18 mouse cellular contexts compared by ENCODE assay signal in the genomic region with DNA sequence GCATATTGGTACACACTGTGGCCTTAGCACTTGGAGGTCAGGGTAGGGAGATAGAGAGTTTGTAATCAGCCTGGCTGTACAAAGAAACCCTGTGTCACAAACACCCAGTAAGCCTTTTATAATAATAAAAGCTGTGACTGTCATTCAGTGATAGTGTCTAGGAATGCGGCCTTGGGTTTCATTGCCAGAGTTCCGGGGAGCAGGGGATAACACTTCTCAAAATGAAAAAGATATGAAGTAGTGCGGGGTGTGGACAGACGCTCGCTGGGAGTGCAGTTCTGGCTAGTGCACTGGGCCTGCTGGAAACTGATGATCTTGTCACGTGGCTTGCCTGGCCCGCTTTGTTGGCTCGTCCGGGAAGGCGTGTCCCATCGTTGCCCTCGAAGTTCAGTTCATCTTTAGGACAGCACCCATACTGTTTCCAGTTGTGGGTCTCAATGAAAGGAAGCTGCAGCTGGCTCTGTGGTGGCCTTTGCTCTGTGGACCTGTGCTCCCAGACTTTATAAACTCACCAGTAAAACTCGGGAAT. TPM values are rescaled to one million over a fixed set of nuclear protein-coding genes. Genes with fewer than 3 reads are reported as not detected.
DNase-seq lines count a peak whose midpoint lies in the region; ATAC-seq lines count a peak whose summit lies in the region.
"Had no signal": no experiment of that assay in that cellular context is flagged by ENCODE, and none has a peak within 500 bp of the region (broad histone marks: within the 10 kb centered on the region; RNA-seq: fewer than 3 reads in every experiment).

No protein-coding gene starts in this region.

- no peak overlapping the region for H3K4me2 ChIP-seq in limb, embryonic 12.5 days
- H3K4me2 ChIP-seq in hindbrain, embryonic 13.5 days, result no peak overlapping the region
- H3K4me2 ChIP-seq: forebrain, embryonic 15.5 days; midbrain, embryonic 13.5 days had no signal

- WGBS in limb, embryonic 12.5 days, result 70% methylated on average over 13 of the region's 13 CpGs
- WGBS in limb, embryonic 10.5 days, result 71% methylated on average over 13 of the region's 13 CpGs
- WGBS in hindbrain, embryonic 13.5 days, result 78% methylated on average over 13 of the region's 13 CpGs

- H3K9me3 ChIP-seq in limb, embryonic 12.5 days, result no peaks in the 10 kb centered on the region
- no peaks in the 10 kb centered on the region for H3K9me3 ChIP-seq in limb, embryonic 10.5 days (replicated peaks)
- H3K9me3 ChIP-seq in hindbrain, embryonic 13.5 days, result no peaks in the 10 kb centered on the region
- H3K9me3 ChIP-seq: forebrain, embryonic 15.5 days; midbrain, embryonic 13.5 days had no signal

- H3K4me3 ChIP-seq in limb, embryonic 12.5 days (replicated peaks), result no peak overlapping the region
- no peak overlapping the region for H3K4me3 ChIP-seq in limb, embryonic 10.5 days
- H3K4me3 ChIP-seq in hindbrain, embryonic 13.5 days, result no peak overlapping the region
- H3K4me3 ChIP-seq: forebrain, embryonic 15.5 days; midbrain, embryonic 13.5 days; myocyte had no signal

- no peak for ATAC-seq in limb, embryonic 12.5 days (ENCODE audit: insufficient number of reproducible peaks, insufficient read depth, low FRiP score, low TSS enrichment, low read depth)
- no peak for ATAC-seq in hindbrain, embryonic 13.5 days (ENCODE audit: low FRiP score)
- ATAC-seq: activated CD4-positive, CD25-positive, alpha-beta regulatory T cell, adult 4 months; forebrain, embryonic 15.5 days; hindbrain, postnatal 0 days; midbrain, embryonic 13.5 days had no signal

- intact Hi-C loops in gastrocnemius, postnatal 14 days (cut with DNase I; ENCODE audit: low total_unique reads), result no loop called here
- intact Hi-C loops in heart, postnatal 10 days (cut with DNase I), result no loop called here
- intact Hi-C loops in left cerebral cortex, postnatal 14 days (cut with DNase I), result no loop called here

- no peaks in the 10 kb centered on the region for H3K27me3 ChIP-seq in limb, embryonic 12.5 days
- no peaks in the 10 kb centered on the region for H3K27me3 ChIP-seq in limb, embryonic 10.5 days (ENCODE audit: low read depth, poor library complexity, severe bottlenecking)
- H3K27me3 ChIP-seq in hindbrain, embryonic 13.5 days, result no peaks in the 10 kb centered on the region
- H3K27me3 ChIP-seq: forebrain, embryonic 15.5 days; midbrain, embryonic 13.5 days had no signal

- H3K27ac ChIP-seq in limb, embryonic 12.5 days, result peak overlapping the region; percentile 23; the same call in 1 of the 2 replicates
- no peak overlapping the region for H3K27ac ChIP-seq in limb, embryonic 10.5 days
- no peak overlapping the region for H3K27ac ChIP-seq in hindbrain, embryonic 13.5 days
- H3K27ac ChIP-seq: forebrain, embryonic 15.5 days; hindbrain, postnatal 0 days; midbrain, embryonic 13.5 days had no signal

- H3K9ac ChIP-seq in limb, embryonic 12.5 days (replicated peaks), result no peak overlapping the region
- H3K9ac ChIP-seq in hindbrain, embryonic 13.5 days, result no peak overlapping the region
- H3K9ac ChIP-seq: forebrain, embryonic 15.5 days; midbrain, embryonic 13.5 days had no signal

- H3K4me1 ChIP-seq in limb, embryonic 12.5 days (replicated peaks), result no peaks in the 10 kb centered on the region
- H3K4me1 ChIP-seq in limb, embryonic 10.5 days, result no peaks in the 10 kb centered on the region
- no peaks in the 10 kb centered on the region for H3K4me1 ChIP-seq in hindbrain, embryonic 13.5 days (replicated peaks)
- H3K4me1 ChIP-seq: forebrain, embryonic 15.5 days; midbrain, embryonic 13.5 days had no signal

- peaks cover 35% of the 10 kb centered on the region for H3K36me3 ChIP-seq in limb, embryonic 12.5 days
- peaks cover 35% of the 10 kb centered on the region for H3K36me3 ChIP-seq in limb, embryonic 10.5 days
- H3K36me3 ChIP-seq in hindbrain, embryonic 13.5 days, result peaks cover 35% of the 10 kb centered on the region

- DNase-seq in adrenal gland, adult 2 months, result peak; percentile 42
- DNase-seq in adrenal gland, postnatal 25 days, result no peak
- no peak for DNase-seq in limb, embryonic 10.5 days (ENCODE audit: low spot score)
- peak; percentile 53 for DNase-seq in gastrocnemius, postnatal 14 days
- peak; percentile 42 to 59 for DNase-seq in heart, postnatal 10 days
- DNase-seq in left cerebral cortex, postnatal 14 days (ENCODE audit: low spot score in 2 of 2), result no peak
- DNase-seq: liver; lung, adult 2 months; thymus, postnatal 4 days had no signal

RNA-seq across cellular contexts. Expression of gene Sde2, which starts 19.3 kb away (rescaled TPM):
- 10 to 100 TPM; 19.6 to 21.3 TPM for total RNA-seq in adrenal gland, adult 2 months (2021)
- 3.2 and 4.7 TPM in 2 replicates for polyA plus RNA-seq in adrenal gland, adult 2 months (2012; rRNA removed)
- 21.7 and 26.0 TPM in 2 replicates for total RNA-seq in adrenal gland, postnatal 25 days (2021)
- 47.0 and 47.6 TPM in 2 replicates for polyA plus RNA-seq in limb, embryonic 12.5 days (2016; fragmentation: Nextera tagmentation; extraction: Ambion mirVana)
- 46.7 and 50.8 TPM in 2 replicates for polyA plus RNA-seq in limb, embryonic 10.5 days (2016; fragmentation: Nextera tagmentation; extraction: Ambion mirVana)
- 1 to 10 TPM; 8.4 to 8.5 TPM for total RNA-seq in gastrocnemius, postnatal 14 days (2021)
- total RNA-seq in heart, postnatal 10 days (2021), result 10 to 100 TPM; 15.1 to 15.8 TPM
- total RNA-seq in left cerebral cortex, postnatal 14 days (2021), result 10 to 100 TPM; 20.9 to 24.2 TPM
- polyA plus RNA-seq in hindbrain, embryonic 13.5 days (2015; fragmentation: Nextera tagmentation; extraction: Ambion mirVana), result 29.6 and 31.6 TPM in 2 replicates

RNA-seq across cellular contexts. Expression of gene Lefty2, which starts 22.7 kb away (rescaled TPM):
- under 1 TPM; 0.58 to 0.76 TPM for total RNA-seq in adrenal gland, adult 2 months (2021)
- 0.19 and 0.83 TPM in 2 replicates for polyA plus RNA-seq in adrenal gland, adult 2 months (2012; rRNA removed)
- 0.38 and 0.73 TPM in 2 replicates for total RNA-seq in adrenal gland, postnatal 25 days (2021)
- polyA plus RNA-seq in limb, embryonic 12.5 days (2016; fragmentation: Nextera tagmentation; extraction: Ambion mirVana), result 0.18 TPM in 1 of 2 replicates, not detected in the other
- not detected in 2 replicates for polyA plus RNA-seq in limb, embryonic 10.5 days (2016; fragmentation: Nextera tagmentation; extraction: Ambion mirVana)
- total RNA-seq in gastrocnemius, postnatal 14 days (2021), result not detected
- total RNA-seq in heart, postnatal 10 days (2021), result under 1 TPM in 1 of 2 experiments, not detected in 1; 0.27 TPM
- 1 to 10 TPM; 2.0 to 4.9 TPM for total RNA-seq in left cerebral cortex, postnatal 14 days (2021)
- polyA plus RNA-seq in hindbrain, embryonic 13.5 days (2015; fragmentation: Nextera tagmentation; extraction: Ambion mirVana), result 0.26 and 0.63 TPM in 2 replicates
- total RNA-seq: neutrophil, adult 5-6 weeks had no signal
- polyA plus RNA-seq: activated CD4-positive, CD25-positive, alpha-beta regulatory T cell, adult 4 months; kidney, embryonic 14.5 days; lung, adult 2 months; myocyte had no signal

RNA-seq across cellular contexts. Expression of gene Pycr2, which starts 33.9 kb away (rescaled TPM):
- total RNA-seq in adrenal gland, adult 2 months (2021), result 10 to 100 TPM; 24.1 to 46.1 TPM
- polyA plus RNA-seq in adrenal gland, adult 2 months (2012; rRNA removed), result 80.7 and 88.7 TPM in 2 replicates
- total RNA-seq in adrenal gland, postnatal 25 days (2021), result 35.0 and 46.2 TPM in 2 replicates
- 120 and 125 TPM in 2 replicates for polyA plus RNA-seq in limb, embryonic 12.5 days (2016; fragmentation: Nextera tagmentation; extraction: Ambion mirVana)
- polyA plus RNA-seq in limb, embryonic 10.5 days (2016; fragmentation: Nextera tagmentation; extraction: Ambion mirVana), result 163 and 166 TPM in 2 replicates
- 10 to 100 TPM; 18.3 to 18.4 TPM for total RNA-seq in gastrocnemius, postnatal 14 days (2021)
- 10 to 100 TPM; 16.7 to 17.4 TPM for total RNA-seq in heart, postnatal 10 days (2021)
- total RNA-seq in left cerebral cortex, postnatal 14 days (2021), result 10 to 100 TPM; 29.3 to 30.6 TPM
- 74.1 and 78.7 TPM in 2 replicates for polyA plus RNA-seq in hindbrain, embryonic 13.5 days (2015; fragmentation: Nextera tagmentation; extraction: Ambion mirVana)

RNA-seq across cellular contexts. Expression of gene H3f3a, which starts 56.4 kb away (rescaled TPM):
- 100 to 1,000 TPM; 639 to 657 TPM for total RNA-seq in adrenal gland, adult 2 months (2021)
- polyA plus RNA-seq in adrenal gland, adult 2 months (2012; rRNA removed), result 103 and 113 TPM in 2 replicates
- total RNA-seq in adrenal gland, postnatal 25 days (2021), result 739 and 836 TPM in 2 replicates
- polyA plus RNA-seq in limb, embryonic 12.5 days (2016; fragmentation: Nextera tagmentation; extraction: Ambion mirVana), result 3,393 and 3,612 TPM in 2 replicates
- 2,611 and 2,929 TPM in 2 replicates for polyA plus RNA-seq in limb, embryonic 10.5 days (2016; fragmentation: Nextera tagmentation; extraction: Ambion mirVana)
- 100 to 1,000 TPM; 448 to 473 TPM for total RNA-seq in gastrocnemius, postnatal 14 days (2021)
- 100 to 1,000 TPM; 868 to 930 TPM for total RNA-seq in heart, postnatal 10 days (2021)
- 100 to 1,000 TPM; 361 to 401 TPM for total RNA-seq in left cerebral cortex, postnatal 14 days (2021)
- polyA plus RNA-seq in hindbrain, embryonic 13.5 days (2015; fragmentation: Nextera tagmentation; extraction: Ambion mirVana), result 3,757 and 3,885 TPM in 2 replicates

Comparison
In these comparisons a context has a peak if more than half of its experiments do, and no peak if none do; other contexts are left out.
1. DNase-seq: peak in adrenal gland, adult 2 months (single experiment), gastrocnemius, postnatal 14 days (single experiment) and heart, postnatal 10 days (2 of 2); none in adrenal gland, postnatal 25 days (single experiment), limb, embryonic 10.5 days (single experiment) and left cerebral cortex, postnatal 14 days (0 of 2).